Mouse (Mus musculus): ENCODE measurements around the gene Nfxl1.

- no peak for TF ChIP-seq CTCF (IDR thresholded peaks at IDR 0.05; ENCODE audit: borderline replicate concordance, insufficient read depth, low read length)
- no peak for TF ChIP-seq POLR2A (IDR thresholded peaks at IDR 0.05; ENCODE audit: low read depth, low read length)
These were observed 30.6 kb downstream of the Nfxl1 start for GRCm38 (mm10) chr5:72528896-72529295.
